Mouse (Mus musculus) heart, postnatal 25 days (tissue): Measurements from ENCODE around the gene Haus8. TPM values are rescaled to one million over a fixed set of nuclear protein-coding genes. Genes with fewer than 3 reads are reported as not detected.
A peak's percentile ranks its signal among the peaks of the same experiment; 100 is the strongest.
"Not testable (repeated sequence)": the region's sequence is repeated elsewhere in the genome, so short reads cannot be mapped to it uniquely, and the experiment has no call there.

Experiments used
- DNase-seq: peaks from one replicate; pipeline ENCODE4 v3.0.0; 2022; ENCODE audit warnings: low spot score
- intact Hi-C: fragments of 180-260 bp; cut with DNase I; formaldehyde crosslinking; loops from one replicate; pipeline ENCODE4 v1.15.1; 2025
- total RNA-seq, 2 experiments: library from RNA; stranded (reverse); gene quantifications; 2 replicates each; pipeline ENCODE4 v1.2.3; 2021

Gene Haus8
- 10 to 100 TPM; 31.6 to 36.1 TPM for total RNA-seq

GRCm38 (mm10) chr8:71272286-71273150 is at the start of gene Haus8, which contains the start of gene Myo9b:
Haus8 (minus strand) TSS chr8:71272934.
Myo9b (plus strand) TSS chr8:71272714.
- peak; percentile 95 for DNase-seq
- intact Hi-C loops, result loop anchor here (2.0 kb wide), 1 partner anchor 42 kb away; no protein-coding TSS in a partner anchor

GRCm38 (mm10) chr8:71319760-71320159 is 47.0 kb upstream of the Haus8 start:
- not testable (repeated sequence) for DNase-seq
- intact Hi-C loops, result loop anchor here (5.0 kb wide), 1 partner anchor 433 kb away; no protein-coding TSS in a partner anchor

GRCm38 (mm10) chr8:71318610-71319009 is 45.9 kb upstream of the Haus8 start:
- intact Hi-C loops, result loop anchor here (5.0 kb wide), 1 partner anchor 434 kb away; no protein-coding TSS in a partner anchor
- not testable (repeated sequence) for DNase-seq

- no peak for DNase-seq
Observed at GRCm38 (mm10) chr8:71316486-71317031, 43.8 kb upstream of the Haus8 start.

GRCm38 (mm10) chr8:71315972-71316371 is 43.2 kb upstream of the Haus8 start:
- DNase-seq, result no peak
- intact Hi-C loops, result loop anchor here (2.0 to 5.0 kb wide), 2 partner anchors 43 to 436 kb away; partner anchors contain the start of genes Haus8 and Myo9b

More at GRCm38 (mm10) chr8:71316486-71317031, 43.8 kb upstream of the Haus8 start:
- intact Hi-C loops, result loop anchor here (5.0 kb wide), 1 partner anchor 436 kb away; no protein-coding TSS in a partner anchor

GRCm38 (mm10) chr8:71313951-71314350 is 41.2 kb upstream of the Haus8 start:
- intact Hi-C loops, result loop anchor here (2.0 kb wide), 1 partner anchor 41 kb away; the partner anchor contains the start of genes Haus8 and Myo9b
- no peak for DNase-seq

GRCm38 (mm10) chr8:71312700-71313099 is 40.0 kb upstream of the Haus8 start:
- peak; percentile 47 for DNase-seq
- intact Hi-C loops, result no loop called here

- intact Hi-C loops, result no loop called here
- DNase-seq, result peak; percentile 60
Observed at GRCm38 (mm10) chr8:71310446-71310845, 37.7 kb upstream of the Haus8 start.

- no peak for DNase-seq
- intact Hi-C loops, result no loop called here
Observed at GRCm38 (mm10) chr8:71307913-71308312, 35.2 kb upstream of the Haus8 start.

GRCm38 (mm10) chr8:71307371-71307770 is 34.6 kb upstream of the Haus8 start:
- no peak for DNase-seq
- intact Hi-C loops, result no loop called here

- intact Hi-C loops, result no loop called here
- no peak for DNase-seq
Observed at GRCm38 (mm10) chr8:71305988-71306387, 33.3 kb upstream of the Haus8 start.

GRCm38 (mm10) chr8:71303632-71304031 is 30.9 kb upstream of the Haus8 start:
- DNase-seq, result no peak

GRCm38 (mm10) chr8:71302788-71303187 is 30.1 kb upstream of the Haus8 start:
- intact Hi-C loops, result no loop called here
- no peak for DNase-seq

More at GRCm38 (mm10) chr8:71303632-71304031, 30.9 kb upstream of the Haus8 start:
- intact Hi-C loops, result no loop called here

- intact Hi-C loops, result no loop called here
- no peak for DNase-seq
Observed at GRCm38 (mm10) chr8:71299716-71300115, 27.0 kb upstream of the Haus8 start.

- intact Hi-C loops, result no loop called here
- no peak for DNase-seq
Observed at GRCm38 (mm10) chr8:71297439-71297838, 24.7 kb upstream of the Haus8 start.

GRCm38 (mm10) chr8:71296784-71297183 is 24.1 kb upstream of the Haus8 start:
- intact Hi-C loops, result no loop called here
- no peak for DNase-seq

- DNase-seq, result no peak
- intact Hi-C loops, result no loop called here
Observed at GRCm38 (mm10) chr8:71296188-71296621, 23.5 kb upstream of the Haus8 start.

- DNase-seq, intact Hi-C loops: not testable (repeated sequence)
Observed at GRCm38 (mm10) chr8:71293930-71294329, 21.2 kb upstream of the Haus8 start.

- no peak for DNase-seq
- intact Hi-C loops, result no loop called here
Observed at GRCm38 (mm10) chr8:71291351-71291750, 18.6 kb upstream of the Haus8 start.

GRCm38 (mm10) chr8:71290911-71291310 is 18.2 kb upstream of the Haus8 start:
- intact Hi-C loops, result no loop called here
- DNase-seq, result no peak

- intact Hi-C loops, result no loop called here
Observed at GRCm38 (mm10) chr8:71290211-71290610, 17.5 kb upstream of the Haus8 start.

More at GRCm38 (mm10) chr8:71290211-71290610, 17.5 kb upstream of the Haus8 start:
- DNase-seq, result no peak
